Mouse (Mus musculus) kidney, embryonic 16.5 days (tissue): ENCODE data around the gene Reck. TPM values are rescaled to one million over a fixed set of nuclear protein-coding genes. Genes with fewer than 3 reads are reported as not detected.

ENCODE experiments used
- ATAC-seq: fragments of 200-750 bp; cut with Nextera tagmentation; 2 replicates; pipeline ENCODE4 v1.8.0; 2017; ENCODE audit warnings: moderate TSS enrichment; ENCODE audit not compliant: low FRiP score, low TSS enrichment
- H3K27ac ChIP-seq: fragments of 300-500 bp; sonication (generic); 2 replicates; pipeline ENCODE4 v1.5.1; 2014; ENCODE audit warnings: low read length
- H3K27me3 ChIP-seq: fragments of 300-500 bp; sonication (generic); 2 replicates; pipeline ENCODE4 v1.6.1; 2014; ENCODE audit warnings: low read length, control low read depth, mixed read lengths; ENCODE audit not compliant: insufficient read depth
- H3K36me3 ChIP-seq: fragments of 300-500 bp; sonication (generic); 2 replicates; pipeline ENCODE4 v1.6.1; 2014; ENCODE audit warnings: low read length, control low read depth, mixed read lengths; ENCODE audit not compliant: insufficient read depth
- H3K4me1 ChIP-seq: fragments of 300-500 bp; sonication (generic); 2 replicates; pipeline ENCODE4 v1.6.1; 2014; ENCODE audit warnings: low read length, control low read depth, mixed read lengths; ENCODE audit not compliant: insufficient read depth
- H3K4me2 ChIP-seq: fragments of 300-500 bp; sonication (generic); replicated peaks from 2 replicates; pipeline ENCODE4 v1.6.1; 2014; ENCODE audit warnings: low read depth, low read length
- H3K4me3 ChIP-seq: fragments of 300-500 bp; sonication (generic); 2 replicates; pipeline ENCODE4 v1.5.1; 2014; ENCODE audit warnings: mild to moderate bottlenecking, low read length
- H3K9ac ChIP-seq: fragments of 300-500 bp; sonication (generic); replicated peaks from 2 replicates; pipeline ENCODE4 v1.6.1; 2014; ENCODE audit warnings: low read length
- H3K9me3 ChIP-seq: fragments of 300-500 bp; sonication (generic); 2 replicates; pipeline ENCODE4 v1.6.1; 2016; ENCODE audit warnings: low read length, control low read depth
- WGBS: fragments of 180-500 bp; shearing (Covaris S2); extraction: QIAGEN DNeasy Blood & Tissue Kit; methylation state at CpG from one replicate; pipeline ENCODE4 v1.1.7; 2014; 5-methylcytosine and 5-hydroxymethylcytosine counted together
- polyA plus RNA-seq: library from polyadenylated mRNA; unstranded; fragments of >200 nt; fragmentation: Nextera tagmentation; extraction: Ambion mirVana; gene quantifications from 2 replicates; pipeline ENCODE4 v1.2.1, GENCODE M21; 2015

Gene Reck
- polyA plus RNA-seq, 1 experiment from 2014 or later = 27.2 TPM

GRCm38 (mm10) chr4:43983756-43984155, 108.4 kb downstream of the Reck start:
- no peak overlapping the region for H3K9ac ChIP-seq
- no peak overlapping the region for H3K4me2 ChIP-seq
- H3K27me3 ChIP-seq = no peaks in the 10 kb centered on the region
- H3K4me1 ChIP-seq = peaks cover 11% of the 10 kb centered on the region
- H3K9me3 ChIP-seq = no peaks in the 10 kb centered on the region
- no peak for ATAC-seq
- H3K36me3 ChIP-seq = no peaks in the 10 kb centered on the region
- 92% methylated on average over 22 of the region's 22 CpGs for WGBS
- H3K4me3 ChIP-seq = no peak overlapping the region
- no peak overlapping the region for H3K27ac ChIP-seq

- no peaks in the 10 kb centered on the region for H3K36me3 ChIP-seq
- no peaks in the 10 kb centered on the region for H3K9me3 ChIP-seq
- H3K27me3 ChIP-seq = no peaks in the 10 kb centered on the region
- no peak overlapping the region for H3K4me2 ChIP-seq
- peaks cover 5% of the 10 kb centered on the region for H3K4me1 ChIP-seq
- 96% methylated on average over 19 of the region's 19 CpGs for WGBS
- H3K27ac ChIP-seq = no peak overlapping the region
- ATAC-seq = no peak
- no peak overlapping the region for H3K4me3 ChIP-seq
- no peak overlapping the region for H3K9ac ChIP-seq
Observed at GRCm38 (mm10) chr4:43984326-43984725, 109.0 kb downstream of the Reck start.

- no peak for ATAC-seq
- Histone ChIP-seq H3K4me3 (no peak overlapping the region), H3K4me1 (no peaks in the 10 kb centered on the region), H3K36me3 (no peaks in the 10 kb centered on the region), H3K27ac (no peak overlapping the region), H3K9ac (no peak overlapping the region), H3K9me3 (no peaks in the 10 kb centered on the region), H3K4me2 (no peak overlapping the region), H3K27me3 (no peaks in the 10 kb centered on the region)
- WGBS = 94% methylated on average over 3 of the region's 3 CpGs
Observed at GRCm38 (mm10) chr4:43988976-43989375, 113.6 kb downstream of the Reck start.

- no peak overlapping the region for H3K4me2 ChIP-seq
- no peaks in the 10 kb centered on the region for H3K36me3 ChIP-seq
- no peak overlapping the region for H3K9ac ChIP-seq
- no peak overlapping the region for H3K4me3 ChIP-seq
- H3K4me1 ChIP-seq = no peaks in the 10 kb centered on the region
- H3K9me3 ChIP-seq = no peaks in the 10 kb centered on the region
- no peak overlapping the region for H3K27ac ChIP-seq
- no peaks in the 10 kb centered on the region for H3K27me3 ChIP-seq
- WGBS = 94% methylated on average over 11 of the region's 11 CpGs
- no peak for ATAC-seq
Observed at GRCm38 (mm10) chr4:43993072-43993471, 117.7 kb downstream of the Reck start.

- H3K9me3 ChIP-seq = no peaks in the 10 kb centered on the region
- no peak overlapping the region for H3K4me3 ChIP-seq
- H3K27me3 ChIP-seq = no peaks in the 10 kb centered on the region
- WGBS = 86% methylated on average over 2 of the region's 2 CpGs
- H3K9ac ChIP-seq = no peak overlapping the region
- no peak overlapping the region for H3K4me2 ChIP-seq
- no peak overlapping the region for H3K27ac ChIP-seq
- H3K36me3 ChIP-seq = no peaks in the 10 kb centered on the region
- ATAC-seq = no peak
- H3K4me1 ChIP-seq = no peaks in the 10 kb centered on the region
Observed at GRCm38 (mm10) chr4:43994342-43994741, 119.0 kb downstream of the Reck start.

Other genes with a start within 250 kb of the Reck start
- 9.1 and 9.5 TPM in 2 replicates for gene Npr2, start 243.6 kb upstream of the Reck start, polyA plus RNA-seq
- gene Spag8, start 221.9 kb upstream of the Reck start, polyA plus RNA-seq = 1.4 TPM in 2 replicates
- gene Hint2, start 219.1 kb upstream of the Reck start, polyA plus RNA-seq = 125 and 134 TPM in 2 replicates
- gene Tmem8b, start 206.6 kb upstream of the Reck start, polyA plus RNA-seq = 2.8 and 4.7 TPM in 2 replicates
- gene Fam221b, start 206.4 kb upstream of the Reck start, polyA plus RNA-seq = 1.6 and 3.2 TPM in 2 replicates
- gene Olfr70, start 174.7 kb upstream of the Reck start, polyA plus RNA-seq = not detected in 2 replicates
- not detected in 2 replicates for gene Olfr71, start 165.3 kb upstream of the Reck start, polyA plus RNA-seq
- gene Hrct1, start 148.3 kb upstream of the Reck start, polyA plus RNA-seq = 1.1 and 1.3 TPM in 2 replicates
- gene Spaar, start 145.5 kb upstream of the Reck start, polyA plus RNA-seq = 0.17 and 0.20 TPM in 2 replicates
- not detected in 2 replicates for gene Olfr159, start 104.5 kb upstream of the Reck start, polyA plus RNA-seq
- gene Olfr156, start 51.6 kb upstream of the Reck start, polyA plus RNA-seq = not detected in 2 replicates
- not detected in 2 replicates for gene Olfr157, start 35.3 kb upstream of the Reck start, polyA plus RNA-seq
- gene Olfr155, start 24.0 kb upstream of the Reck start, polyA plus RNA-seq = not detected in 2 replicates
- gene Glipr2, start 81.9 kb downstream of the Reck start, polyA plus RNA-seq = 82.1 and 86.3 TPM in 2 replicates
- not detected in 2 replicates for gene Ccin, start 108.0 kb downstream of the Reck start, polyA plus RNA-seq
- gene Clta, start 128.9 kb downstream of the Reck start, polyA plus RNA-seq = 225 and 232 TPM in 2 replicates
- 26.4 and 26.6 TPM in 2 replicates for gene Gne, start 208.6 kb downstream of the Reck start, polyA plus RNA-seq